Mouse (Mus musculus): ENCODE data around the gene Vsig10l. TPM values are rescaled to one million over a fixed set of nuclear protein-coding genes. Genes with fewer than 3 reads are reported as not detected.

The Vsig10l gene
- polyA plus RNA-seq, 1 experiment = 3.5 TPM

Other genes with a start within 250 kb of the Vsig10l start
- gene Zfp715, start 149.9 kb upstream of the Vsig10l start, polyA plus RNA-seq (2012; ENCODE audit: insufficient read depth, insufficient read length, missing spikeins) = 5.9 and 13.6 TPM in 2 replicates
- gene Siglecf, start 111.8 kb upstream of the Vsig10l start, polyA plus RNA-seq (2012; ENCODE audit: insufficient read depth, insufficient read length, missing spikeins) = not detected in 2 replicates
- not detected in 2 replicates for gene Siglecg, start 54.9 kb upstream of the Vsig10l start, polyA plus RNA-seq (2012; ENCODE audit: insufficient read depth, insufficient read length, missing spikeins)
- gene Lim2, start 35.5 kb upstream of the Vsig10l start, polyA plus RNA-seq (2012; ENCODE audit: insufficient read depth, insufficient read length, missing spikeins) = not detected in 2 replicates
- gene Nkg7, start 26.1 kb upstream of the Vsig10l start, polyA plus RNA-seq (2012; ENCODE audit: insufficient read depth, insufficient read length, missing spikeins) = 2.2 TPM in 1 of 2 replicates, not detected in the other
- gene Cldnd2, start 22.4 kb upstream of the Vsig10l start, polyA plus RNA-seq (2012; ENCODE audit: insufficient read depth, insufficient read length, missing spikeins) = not detected in 2 replicates
- 2,383 and 2,841 TPM in 2 replicates for gene Etfb, start 19.1 kb upstream of the Vsig10l start, polyA plus RNA-seq (2012; ENCODE audit: insufficient read depth, insufficient read length, missing spikeins)
- not detected in 2 replicates for gene Gm45233, start 19.0 kb upstream of the Vsig10l start, polyA plus RNA-seq (2012; ENCODE audit: insufficient read depth, insufficient read length, missing spikeins)
- 0.48 and 0.58 TPM in 2 replicates for gene Iglon5, start 26.9 kb downstream of the Vsig10l start, polyA plus RNA-seq (2012; ENCODE audit: insufficient read depth, insufficient read length, missing spikeins)
- not detected in 2 replicates for gene 4931406B18Rik, start 42.8 kb downstream of the Vsig10l start, polyA plus RNA-seq (2012; ENCODE audit: insufficient read depth, insufficient read length, missing spikeins)
- gene Cd33, start 81.3 kb downstream of the Vsig10l start, polyA plus RNA-seq (2012; ENCODE audit: insufficient read depth, insufficient read length, missing spikeins) = 1.4 and 5.5 TPM in 2 replicates
- 0.79 and 0.88 TPM in 2 replicates for gene Zfp658, start 99.1 kb downstream of the Vsig10l start, polyA plus RNA-seq (2012; ENCODE audit: insufficient read depth, insufficient read length, missing spikeins)
- 2.9 and 4.4 TPM in 2 replicates for gene Zfp719, start 116.5 kb downstream of the Vsig10l start, polyA plus RNA-seq (2012; ENCODE audit: insufficient read depth, insufficient read length, missing spikeins)
- gene Zfp819, start 144.0 kb downstream of the Vsig10l start, polyA plus RNA-seq (2012; ENCODE audit: insufficient read depth, insufficient read length, missing spikeins) = not detected in 2 replicates
- gene Ceacam18, start 171.6 kb downstream of the Vsig10l start, polyA plus RNA-seq (2012; ENCODE audit: insufficient read depth, insufficient read length, missing spikeins) = not detected in 2 replicates
- gene Siglece, start 197.0 kb downstream of the Vsig10l start, polyA plus RNA-seq (2012; ENCODE audit: insufficient read depth, insufficient read length, missing spikeins) = 1.3 and 2.7 TPM in 2 replicates
- 1.7 and 2.5 TPM in 2 replicates for gene Ctu1, start 208.9 kb downstream of the Vsig10l start, polyA plus RNA-seq (2012; ENCODE audit: insufficient read depth, insufficient read length, missing spikeins)
- gene Klk14, start 227.3 kb downstream of the Vsig10l start, polyA plus RNA-seq (2012; ENCODE audit: insufficient read depth, insufficient read length, missing spikeins) = not detected in 2 replicates
- not detected in 2 replicates for gene Klk13, start 249.4 kb downstream of the Vsig10l start, polyA plus RNA-seq (2012; ENCODE audit: insufficient read depth, insufficient read length, missing spikeins)

Data from brown adipose tissue, adult 24 weeks (tissue).